Mouse (Mus musculus) hindbrain, embryonic 16.5 days (tissue): ENCODE data around the gene Tmed1. TPM values are rescaled to one million over a fixed set of nuclear protein-coding genes. Genes with fewer than 3 reads are reported as not detected.
"Not testable (repeated sequence)": the region's sequence is repeated elsewhere in the genome, so short reads cannot be mapped to it uniquely, and the experiment has no call there.

ENCODE experiments used
- ATAC-seq: fragments of 200-750 bp; cut with Nextera tagmentation; 2 replicates; pipeline ENCODE4 v1.8.0; 2017; ENCODE audit warnings: moderate TSS enrichment, moderate library complexity
- H3K27ac ChIP-seq: fragments of 300-500 bp; sonication (generic); 2 replicates; pipeline ENCODE4 v1.5.1; 2014; ENCODE audit warnings: low read depth, mild to moderate bottlenecking, control low read depth, low read length, moderate library complexity
- H3K27me3 ChIP-seq: fragments of 300-500 bp; sonication (generic); replicated peaks from 2 replicates; pipeline ENCODE4 v1.6.1; 2014; ENCODE audit warnings: low read length; ENCODE audit not compliant: control insufficient read depth, insufficient read depth
- H3K36me3 ChIP-seq: fragments of 300-500 bp; sonication (generic); 2 replicates; pipeline ENCODE4 v1.6.1; 2014; ENCODE audit warnings: mild to moderate bottlenecking, low read length, moderate library complexity, mixed read lengths; ENCODE audit not compliant: control insufficient read depth, insufficient read depth
- H3K4me1 ChIP-seq: fragments of 300-500 bp; sonication (generic); 2 replicates; pipeline ENCODE4 v1.6.1; 2014; ENCODE audit warnings: low read depth, low read length; ENCODE audit not compliant: control insufficient read depth, insufficient read depth
- H3K4me2 ChIP-seq: fragments of 300-500 bp; sonication (generic); 2 replicates; pipeline ENCODE4 v1.6.1; 2014; ENCODE audit warnings: mild to moderate bottlenecking, low read length, control low read depth, moderate library complexity
- H3K4me3 ChIP-seq: fragments of 300-500 bp; sonication (generic); 2 replicates; pipeline ENCODE4 v1.5.1; 2014; ENCODE audit warnings: mild to moderate bottlenecking, low read length, control low read depth, moderate library complexity
- H3K9ac ChIP-seq: fragments of 300-500 bp; sonication (generic); 2 replicates; pipeline ENCODE4 v1.6.1; 2014; ENCODE audit warnings: low read depth, mild to moderate bottlenecking, control low read depth, low read length, moderate library complexity
- H3K9me3 ChIP-seq: fragments of 300-500 bp; sonication (generic); 2 replicates; pipeline ENCODE4 v1.6.1; 2014; ENCODE audit warnings: mild to moderate bottlenecking, low read length, moderate library complexity; ENCODE audit not compliant: control insufficient read depth
- WGBS: fragments of 180-500 bp; shearing (Covaris S2); extraction: QIAGEN DNeasy Blood & Tissue Kit; methylation state at CpG from one replicate; pipeline ENCODE4 v1.1.7; 2014; 5-methylcytosine and 5-hydroxymethylcytosine counted together
- polyA plus RNA-seq: library from polyadenylated mRNA; unstranded; fragments of >200 nt; fragmentation: Nextera tagmentation; extraction: Ambion mirVana; gene quantifications from 2 replicates; pipeline ENCODE4 v1.2.1, GENCODE M21; 2015

Tmed1 gene
- polyA plus RNA-seq, 1 experiment from 2014 or later, result 64.3 TPM

- peaks cover 7% of the 10 kb centered on the region for H3K36me3 ChIP-seq
These were observed 15.3 kb downstream of the Tmed1 start for GRCm38 (mm10) chr9:21494726-21495125.

GRCm38 (mm10) chr9:21493907-21494306 is 16.1 kb downstream of the Tmed1 start:
- H3K4me2 ChIP-seq, result no peak overlapping the region
- no peaks in the 10 kb centered on the region for H3K4me1 ChIP-seq
- ATAC-seq, result no peak
- no peak overlapping the region for H3K4me3 ChIP-seq
- H3K27ac ChIP-seq, result no peak overlapping the region
- WGBS, result 42% methylated on average over 2 of the region's 2 CpGs
- H3K36me3 ChIP-seq, result peaks cover 6% of the 10 kb centered on the region
- no peaks in the 10 kb centered on the region for H3K27me3 ChIP-seq
- H3K9ac ChIP-seq, result no peak overlapping the region
- no peaks in the 10 kb centered on the region for H3K9me3 ChIP-seq

More at GRCm38 (mm10) chr9:21494726-21495125, 15.3 kb downstream of the Tmed1 start:
- Histone ChIP-seq H3K27ac (no peak overlapping the region), H3K4me1 (no peaks in the 10 kb centered on the region), H3K9ac (no peak overlapping the region), H3K9me3 (no peaks in the 10 kb centered on the region), H3K27me3 (no peaks in the 10 kb centered on the region), H3K4me3 (no peak overlapping the region), H3K4me2 (no peak overlapping the region)
- ATAC-seq, result no peak
- 82% methylated on average over 9 of the region's 9 CpGs for WGBS

- Histone ChIP-seq H3K9me3 (no peaks in the 10 kb centered on the region), H3K9ac (no peak overlapping the region), H3K27ac (no peak overlapping the region), H3K36me3 (peaks cover 17% of the 10 kb centered on the region), H3K4me3 (no peak overlapping the region), H3K4me1 (no peaks in the 10 kb centered on the region), H3K27me3 (no peaks in the 10 kb centered on the region), H3K4me2 (no peak overlapping the region)
- no peak for ATAC-seq
- WGBS, result 94% methylated on average over 9 of the region's 9 CpGs
These were observed 19.4 kb downstream of the Tmed1 start for GRCm38 (mm10) chr9:21490696-21491095.

GRCm38 (mm10) chr9:21488246-21488645 is 21.8 kb downstream of the Tmed1 start:
- 95% methylated on average over 1 of the region's 2 CpGs for WGBS
- ATAC-seq, H3K9me3 ChIP-seq, H3K4me1 ChIP-seq, H3K4me2 ChIP-seq, H3K4me3 ChIP-seq, H3K9ac ChIP-seq, H3K27ac ChIP-seq, H3K27me3 ChIP-seq: not testable (repeated sequence)
- H3K36me3 ChIP-seq, result peaks cover 16% of the 10 kb centered on the region

- H3K27me3 ChIP-seq, result no peaks in the 10 kb centered on the region
- no peaks in the 10 kb centered on the region for H3K9me3 ChIP-seq
- H3K36me3 ChIP-seq, result peaks cover 38% of the 10 kb centered on the region
- peak; percentile 52; the same call in 1 of the 2 replicates for ATAC-seq
- no peak overlapping the region for H3K27ac ChIP-seq
- no peak overlapping the region for H3K4me3 ChIP-seq
- WGBS, result 79% methylated on average over 4 of the region's 4 CpGs
- no peak overlapping the region for H3K4me2 ChIP-seq
- no peak overlapping the region for H3K9ac ChIP-seq
- H3K4me1 ChIP-seq, result no peaks in the 10 kb centered on the region
These were observed 26.0 kb downstream of the Tmed1 start for GRCm38 (mm10) chr9:21484065-21484464.

GRCm38 (mm10) chr9:21477707-21478106 is 32.3 kb downstream of the Tmed1 start:
- H3K36me3 ChIP-seq, result peaks cover 52% of the 10 kb centered on the region
- no peak overlapping the region for H3K27ac ChIP-seq
- WGBS, result 99% methylated on average over 6 of the region's 6 CpGs
- H3K9me3 ChIP-seq, result no peaks in the 10 kb centered on the region
- no peaks in the 10 kb centered on the region for H3K27me3 ChIP-seq
- no peak overlapping the region for H3K4me2 ChIP-seq
- H3K4me3 ChIP-seq, result no peak overlapping the region
- ATAC-seq, result no peak
- H3K4me1 ChIP-seq, result no peaks in the 10 kb centered on the region
- no peak overlapping the region for H3K9ac ChIP-seq

- no peak overlapping the region for H3K9ac ChIP-seq
- H3K4me2 ChIP-seq, result no peak overlapping the region
- 91% methylated on average over 4 of the region's 4 CpGs for WGBS
- H3K27me3 ChIP-seq, result no peaks in the 10 kb centered on the region
- H3K36me3 ChIP-seq, result peaks cover 39% of the 10 kb centered on the region
- no peak for ATAC-seq
- no peak overlapping the region for H3K4me3 ChIP-seq
- no peaks in the 10 kb centered on the region for H3K9me3 ChIP-seq
- H3K27ac ChIP-seq, result no peak overlapping the region
- no peaks in the 10 kb centered on the region for H3K4me1 ChIP-seq
These were observed 37.1 kb downstream of the Tmed1 start for GRCm38 (mm10) chr9:21472913-21473312.

- 0 out of 2 replicates have a peak, but pooled peaks have one; percentile 20 for ATAC-seq
- 90% methylated on average over 20 of the region's 20 CpGs for WGBS
- H3K36me3 ChIP-seq, result peaks cover 23% of the 10 kb centered on the region
- no peaks in the 10 kb centered on the region for H3K9me3 ChIP-seq
- no peaks in the 10 kb centered on the region for H3K4me1 ChIP-seq
- H3K4me2 ChIP-seq, result no peak overlapping the region
- H3K4me3 ChIP-seq, result no peak overlapping the region
- no peak overlapping the region for H3K9ac ChIP-seq
- H3K27ac ChIP-seq, result no peak overlapping the region
- no peaks in the 10 kb centered on the region for H3K27me3 ChIP-seq
These were observed 40.7 kb downstream of the Tmed1 start for GRCm38 (mm10) chr9:21469032-21470024.

GRCm38 (mm10) chr9:21464565-21464928 is 45.5 kb downstream of the Tmed1 start:
- not testable (repeated sequence) for ATAC-seq, H3K9me3 ChIP-seq, H3K27me3 ChIP-seq, H3K4me2 ChIP-seq, H3K4me1 ChIP-seq, H3K4me3 ChIP-seq, H3K9ac ChIP-seq, H3K27ac ChIP-seq
- peaks cover 14% of the 10 kb centered on the region for H3K36me3 ChIP-seq
- 95% methylated on average over 7 of the region's 7 CpGs for WGBS
